Mouse (Mus musculus) brown adipose tissue, adult 24 weeks (tissue): Measurements from ENCODE around the gene Gtsf1. TPM values are rescaled to one million over a fixed set of nuclear protein-coding genes. Genes with fewer than 3 reads are reported as not detected.

Experiments
- H3K27ac ChIP-seq: fragments of 200-500 bp; replicated peaks from 2 replicates; pipeline ENCODE4 v1.5.1; 2012; ENCODE audit warnings: low read depth, mild to moderate bottlenecking, low read length
- H3K4me1 ChIP-seq: fragments of 200-500 bp; 2 replicates; pipeline ENCODE4 v1.6.1; 2012; ENCODE audit warnings: low read length, mixed read lengths; ENCODE audit not compliant: control insufficient read depth, insufficient read depth, insufficient read length
- H3K4me3 ChIP-seq: fragments of 200-500 bp; 2 replicates; pipeline ENCODE4 v1.5.1; 2012; ENCODE audit warnings: low read depth, mild to moderate bottlenecking, low read length, moderate library complexity; ENCODE audit not compliant: insufficient read depth
- polyA plus RNA-seq: library from polyadenylated mRNA; stranded (reverse); fragments of >200 nt; gene quantifications from 2 replicates; pipeline ENCODE4 v1.2.4, GENCODE M21; 2012; ENCODE audit not compliant: missing spikeins, insufficient read depth, insufficient read length

The Gtsf1 gene
- polyA plus RNA-seq, 1 experiment, result not detected

GRCm38 (mm10) chr15:103368179-103368940, 61.9 kb downstream of the Gtsf1 start:
- H3K4me1 ChIP-seq, result peaks cover 6% of the 10 kb centered on the region; the same call in 1 of the 2 replicates
- H3K27ac ChIP-seq, result no peak overlapping the region
- no peak overlapping the region for H3K4me3 ChIP-seq

GRCm38 (mm10) chr15:103366376-103367149, 63.7 kb downstream of the Gtsf1 start, which contains the start of gene Itga5:
TSS of gene Itga5 (minus strand) at chr15:103366763.
- peaks cover 7% of the 10 kb centered on the region; the same call in 1 of the 2 replicates for H3K4me1 ChIP-seq
- H3K27ac ChIP-seq, result peak within 1 kb of the TSS; percentile 90
- H3K4me3 ChIP-seq, result peak within 1 kb of the TSS; percentile 96

- peaks cover 11% of the 10 kb centered on the region; the same call in 1 of the 2 replicates for H3K4me1 ChIP-seq
- peak overlapping the region; percentile 90 for H3K27ac ChIP-seq
- peak overlapping the region; percentile 96 for H3K4me3 ChIP-seq
Measured at GRCm38 (mm10) chr15:103365471-103366375, 64.5 kb downstream of the Gtsf1 start.

GRCm38 (mm10) chr15:103364761-103365160, 65.5 kb downstream of the Gtsf1 start:
- Histone ChIP-seq H3K27ac (0 out of 2 replicates have a peak overlapping the region, but pooled peaks have one; percentile 90), H3K4me1 (peaks cover 11% of the 10 kb centered on the region; the same call in 1 of the 2 replicates), H3K4me3 (peak overlapping the region; percentile 96)

GRCm38 (mm10) chr15:103363809-103364208, 66.5 kb downstream of the Gtsf1 start:
- H3K27ac ChIP-seq, result no peak overlapping the region
- peaks cover 18% of the 10 kb centered on the region for H3K4me1 ChIP-seq
- no peak overlapping the region for H3K4me3 ChIP-seq

GRCm38 (mm10) chr15:103362950-103363349, 67.3 kb downstream of the Gtsf1 start:
- Histone ChIP-seq H3K4me1 (peaks cover 26% of the 10 kb centered on the region), H3K4me3 (no peak overlapping the region), H3K27ac (no peak overlapping the region)

GRCm38 (mm10) chr15:103362333-103362732, 67.9 kb downstream of the Gtsf1 start:
- no peak overlapping the region for H3K27ac ChIP-seq
- peaks cover 28% of the 10 kb centered on the region for H3K4me1 ChIP-seq
- H3K4me3 ChIP-seq, result no peak overlapping the region

GRCm38 (mm10) chr15:103361269-103361668, 69.0 kb downstream of the Gtsf1 start:
- Histone ChIP-seq H3K4me1 (peaks cover 28% of the 10 kb centered on the region), H3K4me3 (no peak overlapping the region), H3K27ac (0 out of 2 replicates have a peak overlapping the region, but pooled peaks have one; percentile 0)

- no peak overlapping the region for H3K4me3 ChIP-seq
- H3K4me1 ChIP-seq, result peaks cover 28% of the 10 kb centered on the region
- H3K27ac ChIP-seq, result no peak overlapping the region
Measured at GRCm38 (mm10) chr15:103359869-103360602, 70.2 kb downstream of the Gtsf1 start.

- H3K27ac ChIP-seq, result no peak overlapping the region
- no peak overlapping the region for H3K4me3 ChIP-seq
Measured at GRCm38 (mm10) chr15:103359122-103359510, 71.2 kb downstream of the Gtsf1 start.

GRCm38 (mm10) chr15:103358278-103359121, 71.8 kb downstream of the Gtsf1 start:
- H3K4me1 ChIP-seq, result peaks cover 23% of the 10 kb centered on the region
- H3K27ac ChIP-seq, result peak overlapping the region; percentile 31
- H3K4me3 ChIP-seq, result no peak overlapping the region

More at GRCm38 (mm10) chr15:103359122-103359510, 71.2 kb downstream of the Gtsf1 start:
- peaks cover 24% of the 10 kb centered on the region for H3K4me1 ChIP-seq

- peaks cover 23% of the 10 kb centered on the region for H3K4me1 ChIP-seq
- no peak overlapping the region for H3K4me3 ChIP-seq
- H3K27ac ChIP-seq, result peak overlapping the region; percentile 31
Measured at GRCm38 (mm10) chr15:103357817-103358216, 72.5 kb downstream of the Gtsf1 start.

- peaks cover 18% of the 10 kb centered on the region for H3K4me1 ChIP-seq
- H3K4me3 ChIP-seq, result no peak overlapping the region
- no peak overlapping the region for H3K27ac ChIP-seq
Measured at GRCm38 (mm10) chr15:103356130-103356529, 74.1 kb downstream of the Gtsf1 start.
